Mouse (Mus musculus) common myeloid progenitor, adult 5-6 weeks (primary cell): ENCODE results near the gene Kcnq2. TPM values are rescaled to one million over a fixed set of nuclear protein-coding genes. Genes with fewer than 3 reads are reported as not detected.
A peak's percentile ranks its signal among the peaks of the same experiment; 100 is the strongest.

Experiments
- ATAC-seq: replicated peaks from 2 replicates; pipeline ENCODE4 v1.8.0; 2016; ENCODE audit warnings: low read depth, mild to moderate bottlenecking, moderate TSS enrichment, inconsistent platforms; ENCODE audit not compliant: poor library complexity, severe bottlenecking
- total RNA-seq: library from RNA; stranded (forward); fragments of 200-1000, 187-1606 nt; gene quantifications from 2 replicates; pipeline ENCODE4 v1.2.3, GENCODE M21; 2017

Kcnq2 gene
- total RNA-seq, 1 experiment from 2014 or later: 0.09 TPM

- no peak for ATAC-seq
Observed at GRCm38 (mm10) chr2:181113762-181114361, 21.2 kb downstream of the Kcnq2 start.

- ATAC-seq: no peak
Observed at GRCm38 (mm10) chr2:181111665-181112064, 23.4 kb downstream of the Kcnq2 start.

- ATAC-seq: no peak
Observed at GRCm38 (mm10) chr2:181104111-181104510, 31.0 kb downstream of the Kcnq2 start.

GRCm38 (mm10) chr2:181102161-181102560, 32.9 kb downstream of the Kcnq2 start:
- no peak for ATAC-seq

GRCm38 (mm10) chr2:181101626-181102025, 33.5 kb downstream of the Kcnq2 start:
- ATAC-seq: no peak

GRCm38 (mm10) chr2:181100087-181100486, 35.0 kb downstream of the Kcnq2 start:
- ATAC-seq: no peak

GRCm38 (mm10) chr2:181090123-181090522, 45.0 kb downstream of the Kcnq2 start:
- ATAC-seq: no peak

- no peak for ATAC-seq
Observed at GRCm38 (mm10) chr2:181084997-181085396, 50.1 kb downstream of the Kcnq2 start.

GRCm38 (mm10) chr2:181083945-181084344, 51.2 kb downstream of the Kcnq2 start:
- ATAC-seq: no peak

- ATAC-seq: no peak
Observed at GRCm38 (mm10) chr2:181080886-181081285, 54.2 kb downstream of the Kcnq2 start.

- ATAC-seq: no peak
Observed at GRCm38 (mm10) chr2:181079518-181079917, 55.6 kb downstream of the Kcnq2 start.

GRCm38 (mm10) chr2:181078908-181079307, 56.2 kb downstream of the Kcnq2 start:
- no peak for ATAC-seq

GRCm38 (mm10) chr2:181075501-181075900, 59.6 kb downstream of the Kcnq2 start:
- no peak for ATAC-seq

- 0 out of 2 replicates have a peak, but pooled peaks have one; percentile 8 for ATAC-seq
Observed at GRCm38 (mm10) chr2:181072403-181072714, 62.7 kb downstream of the Kcnq2 start.

GRCm38 (mm10) chr2:181071706-181072402, 63.2 kb downstream of the Kcnq2 start:
- peak; percentile 90; the same call in 1 of the 2 replicates for ATAC-seq

- ATAC-seq: no peak
Observed at GRCm38 (mm10) chr2:181070136-181070535, 65.0 kb downstream of the Kcnq2 start.

GRCm38 (mm10) chr2:181068499-181068898, 66.6 kb downstream of the Kcnq2 start:
- ATAC-seq: no peak

- no peak for ATAC-seq
Observed at GRCm38 (mm10) chr2:181065827-181066226, 69.3 kb downstream of the Kcnq2 start.

- ATAC-seq: peak; percentile 93
Observed at GRCm38 (mm10) chr2:181060127-181060526, 75.0 kb downstream of the Kcnq2 start.

- ATAC-seq: no peak
Observed at GRCm38 (mm10) chr2:181058193-181058592, 76.9 kb downstream of the Kcnq2 start.

GRCm38 (mm10) chr2:181057341-181057740, 77.8 kb downstream of the Kcnq2 start:
- no peak for ATAC-seq

GRCm38 (mm10) chr2:181052171-181052570, 82.9 kb downstream of the Kcnq2 start:
- ATAC-seq: no peak
